Mouse (Mus musculus): ENCODE measurements around the gene AK157302.
"Not testable (repeated sequence)": the region's sequence is repeated elsewhere in the genome, so short reads cannot be mapped to it uniquely, and the experiment has no call there.

The AK157302 gene

GRCm38 (mm10) chr13:21495080-21495479 lies at the start of gene AK157302:
Gene AK157302, plus strand, starts transcription at chr13:21495223.
- DNase-seq = peak; percentile 40

- DNase-seq = no peak
Observed at GRCm38 (mm10) chr13:21446796-21447195, 48.2 kb upstream of the AK157302 start.

DNA sequence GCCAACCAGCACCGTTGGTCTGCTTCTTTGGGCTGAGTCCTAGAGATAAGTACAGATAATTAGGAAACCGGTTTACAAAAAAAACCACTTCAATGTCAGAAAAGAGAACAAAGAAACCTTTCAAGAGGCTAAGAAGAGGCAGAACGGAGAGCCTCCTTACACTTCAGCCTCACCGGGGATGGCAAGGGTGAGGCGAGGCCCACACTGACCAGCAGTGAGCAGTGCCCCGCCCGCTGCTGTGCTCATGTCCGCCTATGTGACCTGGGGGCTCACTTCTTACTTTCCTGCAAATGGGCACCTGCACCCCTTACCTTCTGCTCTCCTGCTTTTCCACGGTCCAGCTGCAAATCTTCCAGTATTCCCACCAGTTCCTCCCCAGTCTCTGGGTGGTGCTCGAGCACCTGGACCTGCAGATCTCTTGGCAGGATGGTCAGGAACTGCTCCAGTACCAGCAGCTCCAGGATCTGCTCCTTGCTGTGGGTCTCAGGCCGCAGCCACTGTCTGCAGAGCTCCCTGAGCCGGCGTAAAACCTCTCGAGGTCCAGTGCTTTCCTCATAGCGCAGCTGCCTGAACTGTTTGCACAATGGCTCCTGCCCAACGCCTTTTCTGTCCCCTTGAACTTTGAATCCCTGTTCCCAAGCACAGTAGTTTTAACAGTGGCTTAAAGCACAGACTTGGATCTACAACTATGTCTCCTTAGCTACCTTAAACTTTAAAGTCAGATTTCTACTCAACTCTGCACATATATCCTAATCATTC lies 47.0 kb upstream of the AK157302 start:
- no peak for DNase-seq

DNA sequence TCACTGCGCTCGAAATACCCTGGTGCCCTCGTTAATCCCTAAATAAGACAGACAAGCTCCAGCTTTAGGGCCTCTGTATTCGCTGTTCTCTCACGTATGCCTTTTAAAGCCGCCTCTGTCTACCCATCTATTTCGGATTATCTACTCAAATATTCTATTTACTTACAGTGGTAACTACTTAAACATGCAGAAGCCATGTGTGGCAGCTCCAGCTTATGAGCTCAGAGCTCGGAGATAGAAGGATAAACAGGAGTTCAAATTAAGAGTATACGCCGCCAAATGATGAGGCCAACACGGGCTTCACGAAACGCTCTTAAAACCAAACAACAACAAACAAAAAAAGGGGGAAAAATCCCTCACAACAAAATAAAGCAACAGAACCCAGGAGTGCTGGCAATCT lies 42.0 kb upstream of the AK157302 start:
- DNase-seq = no peak

DNA sequence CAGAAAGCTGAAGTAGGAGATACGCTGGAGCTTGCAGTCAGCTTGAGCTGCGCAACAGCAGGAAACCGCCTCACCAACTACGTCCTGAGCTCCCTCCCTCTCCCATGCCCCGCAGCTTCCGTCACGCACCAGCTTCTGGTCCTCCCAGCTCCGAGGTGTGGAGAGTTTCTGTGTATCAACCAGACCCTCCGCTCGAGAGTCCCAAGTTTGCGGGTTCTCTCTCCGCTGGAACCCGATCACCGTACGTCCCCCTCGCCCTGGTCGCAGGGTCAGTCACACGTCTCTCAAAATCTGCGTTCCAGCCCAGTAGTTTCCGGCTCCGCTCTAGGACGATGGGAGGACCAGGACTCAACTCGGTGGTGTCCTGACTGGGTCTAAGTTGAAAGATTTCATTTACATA lies 41.6 kb upstream of the AK157302 start, which contains the start of gene Zscan26:
TSS of gene Zscan26 (minus strand) at position 282 of the 400 bp plus-strand sequence.
- peak; percentile 88 for DNase-seq

GRCm38 (mm10) chr13:21454133-21454532 lies 40.9 kb upstream of the AK157302 start:
- no peak for DNase-seq

- DNase-seq = peak; percentile 35
Observed at GRCm38 (mm10) chr13:21456347-21456746, 38.7 kb upstream of the AK157302 start.

- DNase-seq = not testable (repeated sequence)
Observed at GRCm38 (mm10) chr13:21462516-21462915, 32.5 kb upstream of the AK157302 start.

GRCm38 (mm10) chr13:21467336-21467735 lies 27.7 kb upstream of the AK157302 start:
- DNase-seq = no peak

GRCm38 (mm10) chr13:21468061-21469019 lies 26.7 kb upstream of the AK157302 start, which contains the start of gene Nkapl:
Gene Nkapl, minus strand, starts transcription at chr13:21468509.
- DNase-seq = peak; percentile 88

DNA sequence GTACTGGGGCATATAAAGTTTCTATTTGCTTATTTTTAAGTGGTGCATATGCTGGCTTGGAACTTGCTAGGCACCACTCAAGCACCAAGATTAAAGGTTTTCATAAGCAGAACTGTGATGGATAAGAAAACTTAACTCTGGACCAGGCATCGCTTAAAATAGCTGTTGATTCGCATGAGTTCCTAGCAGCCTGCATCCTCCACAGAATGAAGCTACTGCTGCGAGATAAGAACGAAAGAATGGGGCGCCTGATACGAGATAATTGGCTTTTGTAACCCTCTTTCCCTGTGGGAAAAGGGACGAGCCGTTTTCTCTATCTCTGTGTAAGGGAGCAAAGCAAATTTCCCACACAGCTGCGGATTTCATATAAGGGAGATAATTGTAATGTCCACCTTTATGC lies 25.9 kb upstream of the AK157302 start:
- no peak for DNase-seq

GRCm38 (mm10) chr13:21472427-21472826 lies 22.6 kb upstream of the AK157302 start:
- DNase-seq = no peak

- DNase-seq = peak; percentile 81
Observed at GRCm38 (mm10) chr13:21478759-21479670, 16.0 kb upstream of the AK157302 start, which contains the start of the genes Zkscan4 and Gm10065. Gene Zkscan4, plus strand, starts transcription at chr13:21478907. Gene Gm10065, minus strand, starts transcription at chr13:21479441.

GRCm38 (mm10) chr13:21486881-21487280 lies 8.1 kb upstream of the AK157302 start:
- DNase-seq = no peak

GRCm38 (mm10) chr13:21492847-21493246 lies 2.2 kb upstream of the AK157302 start:
- DNase-seq = no peak

DNA sequence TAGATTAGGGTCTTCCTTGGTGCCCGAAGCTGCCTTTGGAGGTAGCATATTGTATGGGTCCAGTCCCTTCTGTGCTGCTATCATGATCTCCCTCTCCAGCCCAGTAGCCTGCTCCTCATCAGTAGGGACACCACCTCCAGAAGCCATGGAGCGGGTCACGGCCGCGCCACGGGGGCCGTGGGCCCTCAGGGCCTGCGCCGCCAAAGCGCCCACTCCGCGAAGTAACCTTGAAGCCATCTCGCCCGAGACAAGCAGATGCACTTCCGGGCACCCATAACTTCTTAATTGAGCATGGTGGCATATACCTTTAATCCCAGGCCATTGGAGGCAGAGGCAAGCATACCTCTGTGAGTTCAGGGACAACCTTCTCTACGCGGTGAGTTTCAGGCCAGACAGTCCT lies 6.2 kb downstream of the AK157302 start, which contains the start of gene Gm11273:
TSS of gene Gm11273 (minus strand) at position 237 of the 400 bp plus-strand sequence.
- not testable (repeated sequence) for DNase-seq

GRCm38 (mm10) chr13:21502296-21502695 lies 7.3 kb downstream of the AK157302 start:
- DNase-seq = no peak

GRCm38 (mm10) chr13:21506221-21506649 lies 11.2 kb downstream of the AK157302 start:
- DNase-seq = peak; percentile 91

DNA sequence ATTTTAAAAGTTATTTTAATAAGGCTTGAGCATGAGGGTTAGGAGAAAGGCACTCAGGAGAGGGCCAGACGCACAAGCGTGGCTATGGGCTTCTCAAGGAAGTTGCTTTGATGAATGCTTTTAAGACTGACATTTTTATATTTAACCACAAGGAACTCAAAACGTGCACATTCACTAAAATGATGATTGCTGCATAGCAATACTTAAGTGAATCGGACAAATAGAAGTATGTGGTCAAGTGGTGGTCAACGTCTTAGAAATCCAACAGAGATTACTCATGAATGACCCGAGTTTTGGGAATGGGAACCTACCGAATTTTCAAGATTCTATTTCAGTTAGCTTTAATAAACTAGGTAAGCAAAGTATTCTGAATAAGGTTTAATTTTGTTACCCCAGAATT lies 35.1 kb downstream of the AK157302 start:
- DNase-seq = no peak

DNA sequence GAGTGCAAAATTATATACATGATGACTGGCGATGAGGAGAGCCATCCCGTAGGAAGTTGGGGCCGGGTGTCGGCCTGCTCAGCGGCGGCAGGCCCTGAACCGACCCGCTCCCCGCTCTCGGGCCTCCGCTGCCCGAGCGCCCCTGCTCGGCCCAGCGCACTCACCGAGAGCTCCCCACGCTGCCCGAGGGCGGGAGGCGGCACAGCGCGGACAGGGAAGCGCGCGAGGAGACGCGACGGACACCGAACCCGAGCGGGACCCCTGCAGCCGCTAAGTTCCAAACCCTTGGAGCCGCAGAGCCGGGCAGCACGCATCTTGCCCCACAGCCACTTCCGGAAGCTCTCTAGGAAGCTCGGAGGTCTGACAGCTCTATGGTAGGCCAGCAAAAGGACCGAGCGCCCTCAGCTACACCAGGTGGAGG lies 35.8 kb downstream of the AK157302 start, which contains the start of gene Zkscan8:
TSS of gene Zkscan8 (minus strand) at position 340 of the 421 bp plus-strand sequence.
- DNase-seq = peak; percentile 92

DNA sequence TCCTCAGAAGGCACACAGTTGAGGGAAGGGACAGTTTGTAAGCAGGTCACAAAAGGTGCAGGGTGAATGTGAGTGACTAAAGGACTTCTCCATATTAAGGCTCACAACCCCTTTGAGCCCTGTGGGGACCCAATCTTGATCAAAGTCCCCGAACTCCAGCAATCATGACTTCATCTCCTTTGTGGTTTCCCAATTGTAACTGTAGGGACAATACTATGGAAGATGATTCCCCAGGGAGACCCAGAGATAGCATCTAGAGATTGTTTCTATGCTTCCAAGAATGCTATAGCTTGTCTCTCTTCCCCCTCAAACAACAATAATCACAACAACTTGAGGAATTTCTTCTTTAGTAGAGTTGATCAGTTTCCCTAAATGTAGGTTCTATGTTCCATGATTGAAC lies 47.7 kb downstream of the AK157302 start, which contains the start of gene Olfr1366:
TSS of gene Olfr1366 (minus strand) at position 101 of the 400 bp plus-strand sequence.
- DNase-seq = no peak
